Mouse (Mus musculus): ENCODE data around the gene Gnl1.

DNA sequence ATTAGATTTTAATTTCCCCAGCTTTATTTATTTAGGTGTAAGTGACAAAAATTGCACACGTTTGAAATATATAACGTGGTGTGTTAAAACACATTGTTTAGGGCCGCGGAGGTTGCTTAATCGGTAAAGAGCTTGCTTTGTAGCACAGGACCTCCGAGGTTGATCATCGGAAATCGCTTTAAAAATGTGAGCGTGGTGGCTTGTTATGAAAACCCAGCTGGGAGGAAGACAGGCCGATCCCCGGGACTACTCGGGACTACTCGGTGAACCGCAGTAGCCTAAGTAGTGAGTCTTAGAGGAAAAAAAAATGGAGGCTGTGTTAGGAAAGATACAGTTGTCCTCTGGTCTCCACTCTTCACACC, 15.2 kb downstream of the Gnl1 start:
- no peak for TF ChIP-seq CTCF (IDR thresholded peaks at IDR 0.05; ENCODE audit: low read depth, low read length)
- TF ChIP-seq TAL1 (conservative IDR thresholded peaks at IDR 0.05; ENCODE audit: low read depth, low read length) = no peak

Measured in G1E (cell line).